Mouse (Mus musculus) neural tube, embryonic 11.5 days (tissue): ENCODE data around the gene Pkp1. TPM values are rescaled to one million over a fixed set of nuclear protein-coding genes. Genes with fewer than 3 reads are reported as not detected.

Source experiments
- ATAC-seq: fragments of 200-750 bp; cut with Nextera tagmentation; 2 replicates; pipeline ENCODE4 v1.8.0; 2017; ENCODE audit warnings: moderate number of reproducible peaks, mild to moderate bottlenecking, moderate TSS enrichment, moderate library complexity; ENCODE audit not compliant: insufficient read depth, low FRiP score, low TSS enrichment
- DNase-seq: peaks from one replicate; pipeline ENCODE4 v3.0.0-alpha.2; 2015; ENCODE audit warnings: low spot score
- H3K27ac ChIP-seq: fragments of 300-500 bp; sonication (generic); 2 replicates; pipeline ENCODE4 v1.5.1; 2014; ENCODE audit warnings: low read depth, mild to moderate bottlenecking, low read length
- H3K27me3 ChIP-seq: fragments of 300-500 bp; sonication (generic); 2 replicates; pipeline ENCODE4 v1.6.1; 2014; ENCODE audit warnings: mild to moderate bottlenecking, low read length, mixed read lengths; ENCODE audit not compliant: control insufficient read depth, insufficient read depth
- H3K36me3 ChIP-seq: fragments of 300-500 bp; sonication (generic); 2 replicates; pipeline ENCODE4 v1.6.1; 2014; ENCODE audit warnings: mild to moderate bottlenecking, low read length, moderate library complexity, mixed read lengths; ENCODE audit not compliant: control insufficient read depth, insufficient read depth
- H3K4me1 ChIP-seq: fragments of 300-500 bp; sonication (generic); 2 replicates; pipeline ENCODE4 v1.6.1; 2014; ENCODE audit warnings: low read length, mixed read lengths; ENCODE audit not compliant: control insufficient read depth, insufficient read depth
- H3K4me2 ChIP-seq: fragments of 300-500 bp; sonication (generic); 2 replicates; pipeline ENCODE4 v1.6.1; 2014; ENCODE audit warnings: low read depth, mild to moderate bottlenecking, moderate library complexity
- H3K4me3 ChIP-seq: fragments of 300-500 bp; sonication (generic); 2 replicates; pipeline ENCODE4 v1.5.1; 2014; ENCODE audit warnings: low read depth, low read length
- H3K9ac ChIP-seq: fragments of 300-500 bp; sonication (generic); 2 replicates; pipeline ENCODE4 v1.6.1; 2014; ENCODE audit warnings: mild to moderate bottlenecking, low read length
- H3K9me3 ChIP-seq: fragments of 300-500 bp; sonication (generic); 2 replicates; pipeline ENCODE4 v1.6.1; 2016; ENCODE audit warnings: low read length; ENCODE audit not compliant: control insufficient read depth
- WGBS: fragments of 180-500 bp; shearing (Covaris S2); extraction: QIAGEN DNeasy Blood & Tissue Kit; methylation state at CpG from one replicate; pipeline ENCODE4 v1.1.7; 2014; 5-methylcytosine and 5-hydroxymethylcytosine counted together
- polyA plus RNA-seq: library from polyadenylated mRNA; unstranded; fragments of >200 nt; fragmentation: Nextera tagmentation; extraction: Ambion mirVana; gene quantifications from 2 replicates; pipeline ENCODE4 v1.2.1, GENCODE M21; 2014

The Pkp1 gene
- polyA plus RNA-seq, 1 experiment from 2014 or later = 0.12 TPM

GRCm38 (mm10) chr1:135943713-135944112 is 24.7 kb upstream of the Pkp1 start:
- H3K27me3 ChIP-seq = no peaks in the 10 kb centered on the region
- DNase-seq (no peak), ATAC-seq (no peak)
- WGBS = 90% methylated on average over 2 of the region's 2 CpGs
- H3K36me3 ChIP-seq = no peaks in the 10 kb centered on the region
- H3K27ac ChIP-seq = no peak overlapping the region
- H3K9me3 ChIP-seq = no peaks in the 10 kb centered on the region
- H3K4me3 ChIP-seq = no peak overlapping the region
- no peak overlapping the region for H3K9ac ChIP-seq
- H3K4me1 ChIP-seq = no peaks in the 10 kb centered on the region
- no peak overlapping the region for H3K4me2 ChIP-seq

GRCm38 (mm10) chr1:135942116-135942515 is 23.1 kb upstream of the Pkp1 start:
- no peak overlapping the region for H3K4me3 ChIP-seq
- no peaks in the 10 kb centered on the region for H3K36me3 ChIP-seq
- DNase-seq = no peak
- H3K27ac ChIP-seq = no peak overlapping the region
- H3K4me2 ChIP-seq = no peak overlapping the region
- no peak for ATAC-seq
- H3K4me1 ChIP-seq = no peaks in the 10 kb centered on the region
- WGBS = 42% methylated on average over 7 of the region's 7 CpGs
- H3K27me3 ChIP-seq = no peaks in the 10 kb centered on the region
- no peak overlapping the region for H3K9ac ChIP-seq
- no peaks in the 10 kb centered on the region for H3K9me3 ChIP-seq

GRCm38 (mm10) chr1:135941259-135942006 is 22.4 kb upstream of the Pkp1 start:
- H3K4me3 ChIP-seq = no peak overlapping the region
- H3K4me2 ChIP-seq = no peak overlapping the region
- ATAC-seq = no peak
- no peak for DNase-seq
- H3K36me3 ChIP-seq = no peaks in the 10 kb centered on the region
- no peaks in the 10 kb centered on the region for H3K27me3 ChIP-seq
- no peak overlapping the region for H3K9ac ChIP-seq
- no peaks in the 10 kb centered on the region for H3K9me3 ChIP-seq
- 75% methylated on average over 6 of the region's 6 CpGs for WGBS
- no peak overlapping the region for H3K27ac ChIP-seq
- H3K4me1 ChIP-seq = no peaks in the 10 kb centered on the region

- Histone ChIP-seq H3K9me3 (no peaks in the 10 kb centered on the region), H3K4me3 (no peak overlapping the region), H3K27me3 (no peaks in the 10 kb centered on the region), H3K27ac (no peak overlapping the region), H3K9ac (no peak overlapping the region), H3K4me2 (no peak overlapping the region), H3K36me3 (no peaks in the 10 kb centered on the region), H3K4me1 (no peaks in the 10 kb centered on the region)
- ATAC-seq (no peak), DNase-seq (no peak)
- WGBS = 25% methylated on average over 1 of the region's 1 CpGs
Observed at GRCm38 (mm10) chr1:135936091-135936490, 17.1 kb upstream of the Pkp1 start.

- H3K36me3 ChIP-seq = no peaks in the 10 kb centered on the region
- no peaks in the 10 kb centered on the region for H3K4me1 ChIP-seq
- no peaks in the 10 kb centered on the region for H3K9me3 ChIP-seq
- H3K27ac ChIP-seq = no peak overlapping the region
- no peak overlapping the region for H3K4me3 ChIP-seq
- whole genome bisulfite sequencing = 80% methylated on average over 18 of the region's 18 CpGs
- DNase-seq (no peak), ATAC-seq (no peak)
- no peak overlapping the region for H3K9ac ChIP-seq
- no peaks in the 10 kb centered on the region for H3K27me3 ChIP-seq
- H3K4me2 ChIP-seq = no peak overlapping the region
Observed at GRCm38 (mm10) chr1:135933704-135934293, 14.8 kb upstream of the Pkp1 start.

- 60% methylated on average over 3 of the region's 3 CpGs for WGBS
- H3K4me1 ChIP-seq = no peaks in the 10 kb centered on the region
- no peak for DNase-seq
Observed at GRCm38 (mm10) chr1:135929876-135930275, 10.9 kb upstream of the Pkp1 start.

GRCm38 (mm10) chr1:135925848-135926247 is 6.8 kb upstream of the Pkp1 start:
- H3K27ac ChIP-seq = no peak overlapping the region
- 76% methylated on average over 5 of the region's 5 CpGs for WGBS
- no peaks in the 10 kb centered on the region for H3K36me3 ChIP-seq
- no peak overlapping the region for H3K9ac ChIP-seq
- H3K9me3 ChIP-seq = no peaks in the 10 kb centered on the region
- H3K4me3 ChIP-seq = no peak overlapping the region
- peaks cover 4% of the 10 kb centered on the region; the same call in 1 of the 2 replicates for H3K27me3 ChIP-seq
- no peak for DNase-seq
- ATAC-seq = no peak
- H3K4me2 ChIP-seq = no peak overlapping the region
- H3K4me1 ChIP-seq = no peaks in the 10 kb centered on the region

More at GRCm38 (mm10) chr1:135929876-135930275, 10.9 kb upstream of the Pkp1 start:
- no peak overlapping the region for H3K4me2 ChIP-seq
- no peaks in the 10 kb centered on the region for H3K36me3 ChIP-seq
- no peaks in the 10 kb centered on the region for H3K9me3 ChIP-seq
- H3K4me3 ChIP-seq = no peak overlapping the region
- H3K27me3 ChIP-seq = no peaks in the 10 kb centered on the region
- no peak overlapping the region for H3K9ac ChIP-seq
- no peak for ATAC-seq
- H3K27ac ChIP-seq = no peak overlapping the region

GRCm38 (mm10) chr1:135924377-135924994 is 5.5 kb upstream of the Pkp1 start:
- Histone ChIP-seq H3K36me3 (no peaks in the 10 kb centered on the region), H3K4me1 (no peaks in the 10 kb centered on the region), H3K9me3 (no peaks in the 10 kb centered on the region), H3K4me3 (no peak overlapping the region), H3K27ac (no peak overlapping the region), H3K9ac (no peak overlapping the region), H3K4me2 (no peak overlapping the region), H3K27me3 (peaks cover 16% of the 10 kb centered on the region)
- ATAC-seq (no peak), DNase-seq (no peak)
- 70% methylated on average over 5 of the region's 5 CpGs for WGBS

GRCm38 (mm10) chr1:135923229-135923628 is 4.2 kb upstream of the Pkp1 start:
- H3K9me3 ChIP-seq = no peaks in the 10 kb centered on the region
- peaks cover 28% of the 10 kb centered on the region for H3K27me3 ChIP-seq
- no peak overlapping the region for H3K9ac ChIP-seq
- H3K36me3 ChIP-seq = no peaks in the 10 kb centered on the region
- 79% methylated on average over 7 of the region's 7 CpGs for WGBS
- H3K4me1 ChIP-seq = no peaks in the 10 kb centered on the region
- DNase-seq (no peak), ATAC-seq (no peak)
- no peak overlapping the region for H3K4me3 ChIP-seq
- no peak overlapping the region for H3K4me2 ChIP-seq
- no peak overlapping the region for H3K27ac ChIP-seq
